28 mouse cellular contexts compared by ENCODE assay signal in the genomic region with DNA sequence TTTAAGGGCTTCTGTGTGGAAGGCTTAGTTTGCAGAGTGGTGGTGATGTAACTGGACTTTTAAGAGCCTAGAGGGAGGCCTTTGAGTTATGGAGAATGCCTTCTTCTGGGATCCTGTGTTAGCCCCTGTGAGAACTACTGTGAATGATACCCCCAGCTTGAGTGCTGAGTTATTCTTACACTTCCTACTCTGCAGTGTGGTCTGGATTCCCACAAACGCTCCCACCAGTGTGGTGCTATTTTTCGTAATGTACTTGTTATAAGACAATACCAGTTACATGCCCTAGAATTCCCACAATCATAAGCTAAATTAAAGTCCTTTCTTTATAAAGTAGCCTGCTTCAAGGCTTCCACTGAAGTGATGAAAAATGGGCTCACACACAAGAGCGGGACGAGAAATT.
"Had no signal": no experiment of that assay in that cellular context is flagged by ENCODE, and none has a peak within 500 bp of the region (broad histone marks: within the 10 kb centered on the region; RNA-seq: fewer than 3 reads in every experiment).

No protein-coding gene starts in this region.

- H3K9ac ChIP-seq: embryonic facial prominence, embryonic 12.5 days; embryonic facial prominence, embryonic 13.5 days; embryonic facial prominence, embryonic 15.5 days; forebrain, embryonic 12.5 days; forebrain, embryonic 13.5 days; forebrain, embryonic 15.5 days; forebrain, postnatal 0 days had no signal

- H3K36me3 ChIP-seq: embryonic facial prominence, embryonic 10.5 days; embryonic facial prominence, embryonic 12.5 days; embryonic facial prominence, embryonic 13.5 days; embryonic facial prominence, embryonic 15.5 days; forebrain, embryonic 10.5 days; forebrain, embryonic 12.5 days; forebrain, embryonic 15.5 days had no signal

- H3K4me2 ChIP-seq: embryonic facial prominence, embryonic 12.5 days; embryonic facial prominence, embryonic 13.5 days; embryonic facial prominence, embryonic 15.5 days; forebrain, embryonic 12.5 days; forebrain, embryonic 13.5 days; forebrain, embryonic 15.5 days had no signal

- H3K4me1 ChIP-seq: embryonic facial prominence, embryonic 10.5 days; embryonic facial prominence, embryonic 12.5 days; embryonic facial prominence, embryonic 13.5 days; embryonic facial prominence, embryonic 15.5 days; forebrain, embryonic 10.5 days; forebrain, embryonic 12.5 days had no signal

- H3K27me3 ChIP-seq: embryonic facial prominence, embryonic 12.5 days; embryonic facial prominence, embryonic 13.5 days; embryonic facial prominence, embryonic 15.5 days; forebrain, embryonic 12.5 days; forebrain, embryonic 13.5 days; forebrain, embryonic 15.5 days had no signal

- H3K9me3 ChIP-seq: embryonic facial prominence, embryonic 10.5 days; embryonic facial prominence, embryonic 12.5 days; embryonic facial prominence, embryonic 13.5 days; embryonic facial prominence, embryonic 15.5 days; forebrain, embryonic 10.5 days; forebrain, embryonic 12.5 days; forebrain, embryonic 13.5 days; forebrain, embryonic 15.5 days had no signal

- H3K4me3 ChIP-seq: embryonic facial prominence, embryonic 10.5 days; embryonic facial prominence, embryonic 12.5 days; embryonic facial prominence, embryonic 13.5 days; embryonic facial prominence, embryonic 15.5 days; erythroblast, embryonic 14.5 days; forebrain, embryonic 10.5 days; forebrain, embryonic 12.5 days; forebrain, embryonic 13.5 days; forebrain, embryonic 15.5 days; gastrocnemius, adult 2 months; heart, adult 2 months had no signal

- ATAC-seq: forebrain, embryonic 13.5 days; forebrain, embryonic 14.5 days; forebrain, embryonic 15.5 days; forebrain, embryonic 16.5 days; forebrain, postnatal 0 days had no signal

- H3K27ac ChIP-seq: embryonic facial prominence, embryonic 10.5 days; embryonic facial prominence, embryonic 12.5 days; embryonic facial prominence, embryonic 13.5 days; embryonic facial prominence, embryonic 15.5 days; forebrain, embryonic 10.5 days; forebrain, embryonic 12.5 days; forebrain, embryonic 13.5 days; forebrain, embryonic 15.5 days; gastrocnemius, adult 2 months; heart, adult 2 months had no signal

- DNase-seq: cerebellum, adult 2 months; cerebellum, adult 8-10 months; cerebellum, adult 9-10 months; cerebellum, adult 9-11 months; cerebellum, postnatal 10 days; cerebellum, postnatal 14 days; cerebellum, postnatal 25 days; cerebellum, postnatal 36 days; embryo, embryonic 11 days; forebrain, postnatal 0 days; gastrocnemius, adult 2 months; gastrocnemius, postnatal 10 days; gastrocnemius, postnatal 14 days; gastrocnemius, postnatal 25 days; gastrocnemius, postnatal 36 days; heart, adult 18-20 months; heart, adult 2 months had no signal
